Mouse (Mus musculus) cerebellum, adult 2 months (tissue): ENCODE measurements at regions not wholly inside any gene's neighbourhood (a gene's known extent, or its start where the extent isn't known, plus 50 kb on each side); places are given as distances from the start of the nearest gene placed in this dataset.

ENCODE experiments used
- CTCF ChIP-seq: fragments of 200-500 bp; IDR thresholded peaks from 2 replicates; pipeline ENCODE4 v1.5.1; 2011; ENCODE audit warnings: low read depth, mild to moderate bottlenecking, control low read depth, low read length, moderate library complexity, borderline replicate concordance; ENCODE audit not compliant: insufficient read depth
- POLR2A ChIP-seq: fragments of 200-500 bp; IDR thresholded peaks from 2 replicates; pipeline ENCODE4 v1.6.1; 2011; ENCODE audit warnings: low read length, control low read depth, borderline replicate concordance; ENCODE audit not compliant: insufficient read depth

DNA sequence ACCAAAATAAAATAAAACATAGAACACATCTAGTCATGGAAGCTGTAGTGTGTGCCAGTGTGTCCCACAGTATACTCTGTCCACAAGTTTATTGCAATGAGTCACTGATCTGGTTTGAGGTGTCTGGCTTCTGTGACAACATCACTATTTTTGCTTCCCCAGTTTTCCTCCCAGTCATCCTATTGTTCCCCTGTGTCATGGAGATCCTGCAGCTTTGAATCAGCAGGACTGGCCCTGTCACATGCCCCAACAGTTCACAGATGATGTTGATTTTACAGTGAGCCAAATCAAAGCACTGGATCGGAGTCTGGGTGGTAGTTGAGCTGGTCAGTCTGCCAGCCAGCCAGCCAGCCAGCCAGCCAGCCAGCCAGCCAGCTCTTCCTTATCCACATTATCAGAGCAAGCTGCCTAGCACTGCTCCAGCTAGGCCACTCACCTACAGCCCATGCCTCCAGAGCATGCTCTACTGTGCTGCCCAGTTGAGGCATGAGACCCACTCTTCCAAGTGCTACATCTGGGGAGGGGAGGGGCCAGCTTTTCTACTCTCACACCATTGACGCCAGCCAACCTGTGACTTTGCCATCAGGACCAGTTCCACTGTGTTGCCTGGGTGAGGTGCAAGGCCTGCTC is 619.1 kb upstream of the 4930452B06Rik start:
- TF ChIP-seq CTCF (no peak), POLR2A (no peak)
